Mouse (Mus musculus) CH12.LX (cell line): ENCODE results near the gene Sufu.

Experiments used
- CHD1 ChIP-seq: IDR thresholded peaks from 2 replicates; pipeline ENCODE4 v1.6.1; 2012; ENCODE audit warnings: low read depth, low read length, improper control_type of control experiment, inconsistent platforms
- CHD2 ChIP-seq: IDR thresholded peaks from 2 replicates; pipeline ENCODE4 v1.6.1; 2011; ENCODE audit warnings: low read length, improper control_type of control experiment
- CTCF ChIP-seq, 2 experiments: IDR thresholded peaks in 1 of 2; conservative IDR thresholded peaks in 1 of 2; 2 replicates each; pipeline ENCODE4 v1.5.1; 2011 to 2012; ENCODE audit warnings: low read depth in 2 of 2, low read length in 2 of 2, improper control_type of control experiment in 1 of 2, inconsistent platforms in 1 of 2, mild to moderate bottlenecking in 1 of 2, moderate library complexity in 1 of 2
- ELF1 ChIP-seq: IDR thresholded peaks from 2 replicates; pipeline ENCODE4 v1.6.1; 2014; ENCODE audit warnings: low read depth, mild to moderate bottlenecking, inconsistent platforms, low read length, improper control_type of control experiment
- EP300 ChIP-seq: IDR thresholded peaks from 2 replicates; pipeline ENCODE4 v1.6.1; 2011; ENCODE audit warnings: low read length, improper control_type of control experiment
- MYC ChIP-seq: IDR thresholded peaks from 2 replicates; pipeline ENCODE4 v1.6.1; 2011; ENCODE audit warnings: low read depth, mild to moderate bottlenecking, improper control_type of control experiment, low read length
- NELFE ChIP-seq: IDR thresholded peaks from 2 replicates; pipeline ENCODE4 v1.6.1; 2011; ENCODE audit warnings: low read depth, low read length, improper control_type of control experiment
- NRF1 ChIP-seq: IDR thresholded peaks from 2 replicates; pipeline ENCODE4 v1.6.1; 2014; ENCODE audit warnings: low read depth, mild to moderate bottlenecking, inconsistent platforms, low read length, improper control_type of control experiment, moderate library complexity
- POLR2A ChIP-seq: IDR thresholded peaks from 2 replicates; pipeline ENCODE4 v1.6.1; 2011; ENCODE audit warnings: low read depth, mild to moderate bottlenecking, improper control_type of control experiment, low read length
- TBP ChIP-seq: conservative IDR thresholded peaks from 2 replicates; pipeline ENCODE4 v1.6.1; 2011; ENCODE audit warnings: low read depth, low read length, improper control_type of control experiment

GRCm38 (mm10) chr19:46507181-46507581 is 110.5 kb downstream of the Sufu start:
- TF ChIP-seq POLR2A (no peak), CHD2 (no peak), CTCF (conservative IDR thresholded peaks at IDR 0.05 in 1 of 2, IDR thresholded peaks at IDR 0.05 in 1 of 2; ENCODE audit: low read depth in 2 of 2, low read length in 2 of 2) (no peak), NELFE (no peak), NRF1 (no peak), EP300 (no peak), TBP (no peak), CHD1 (no peak), MYC (no peak), ELF1 (no peak)
